In genomic region chr13:110392210-110392609, GRCm38 (mm10) we compare ENCODE assay signal across 9 mouse cellular contexts. TPM values are rescaled to one million over a fixed set of nuclear protein-coding genes. Genes with fewer than 3 reads are reported as not detected.
A peak's percentile ranks its signal among the peaks of the same experiment; 100 is the strongest.
DNase-seq lines count a peak whose midpoint lies in the region; ATAC-seq and TF ChIP-seq lines count a peak whose summit lies in the region.
"Had no signal": no experiment of that assay in that cellular context is flagged by ENCODE, and none has a peak within 500 bp of the region (broad histone marks: within the 10 kb centered on the region; RNA-seq: fewer than 3 reads in every experiment).

No protein-coding gene starts in this region.

- no peak overlapping the region for H3K27ac ChIP-seq in cerebellum, adult 2 months (ENCODE audit: insufficient read depth, low read length)
- no peak overlapping the region for H3K27ac ChIP-seq in liver, postnatal 0 days (ENCODE audit: low read depth)
- H3K27ac ChIP-seq: heart, embryonic 15.5 days had no signal

- no peak for TF ChIP-seq POLR2A in cerebellum, adult 2 months (IDR thresholded peaks at IDR 0.05; ENCODE audit: borderline replicate concordance, insufficient read depth, low read length)

- 14% methylated on average over 8 of the region's 8 CpGs for WGBS in cerebellum, adult 2 months
- 15% methylated on average over 8 of the region's 8 CpGs for WGBS in liver, postnatal 0 days (ENCODE audit: insufficient replicate concordance)

- H3K36me3 ChIP-seq in liver, postnatal 0 days (replicated peaks; ENCODE audit: insufficient read depth, low read length), result no peaks in the 10 kb centered on the region
- H3K36me3 ChIP-seq: heart, embryonic 15.5 days had no signal

- peaks cover 4% of the 10 kb centered on the region; the same call in 1 of the 2 replicates for H3K9me3 ChIP-seq in liver, postnatal 0 days (ENCODE audit: low read length)
- H3K9me3 ChIP-seq: heart, embryonic 15.5 days had no signal

- no peaks in the 10 kb centered on the region for H3K27me3 ChIP-seq in cerebellum, adult 2 months (ENCODE audit: control insufficient read depth, insufficient read depth, low read length)
- H3K27me3 ChIP-seq in liver, postnatal 0 days (ENCODE audit: insufficient read depth, low read length), result peaks cover 8% of the 10 kb centered on the region; the same call in 1 of the 2 replicates
- H3K27me3 ChIP-seq: heart, embryonic 15.5 days had no signal

- H3K9ac ChIP-seq in liver, postnatal 0 days (replicated peaks), result no peak overlapping the region
- H3K9ac ChIP-seq: heart, embryonic 15.5 days had no signal

- no peak for ATAC-seq in frontal cortex, adult (ENCODE audit: low TSS enrichment)
- ATAC-seq in liver, postnatal 0 days, result no peak

- H3K4me3 ChIP-seq in cerebellum, adult 2 months (replicated peaks; ENCODE audit: insufficient read depth, low read depth, low read length), result no peak overlapping the region
- H3K4me3 ChIP-seq in liver, postnatal 0 days (ENCODE audit: low read depth, low read length), result no peak overlapping the region
- H3K4me3 ChIP-seq: heart, embryonic 15.5 days had no signal

- H3K4me2 ChIP-seq in liver, postnatal 0 days (ENCODE audit: low read depth, low read length), result no peak overlapping the region
- H3K4me2 ChIP-seq: heart, embryonic 15.5 days had no signal

- H3K4me1 ChIP-seq in cerebellum, adult 2 months (ENCODE audit: control insufficient read depth, insufficient read depth, low read length), result 0 out of 2 replicates have a peak, but pooled peaks cover 2% of the 10 kb centered on the region
- no peaks in the 10 kb centered on the region for H3K4me1 ChIP-seq in liver, postnatal 0 days (ENCODE audit: insufficient read depth)

- no peak for TF ChIP-seq EP300 in liver, postnatal 0 days (IDR thresholded peaks at IDR 0.05; ENCODE audit: low read depth)

- peak; percentile 39; the same call in 1 of the 2 replicates for TF ChIP-seq CTCF in cerebellum, adult 2 months (IDR thresholded peaks at IDR 0.05; ENCODE audit: borderline replicate concordance, insufficient read depth, low read depth, low read length)
- peak; percentile 76 for TF ChIP-seq CTCF in liver, postnatal 0 days (IDR thresholded peaks at IDR 0.05; ENCODE audit: low read depth)

- peak; percentile 22 to 69 for DNase-seq in frontal cortex, postnatal 14 days (ENCODE audit: low spot score in 2 of 2)
- peak; percentile 79 for DNase-seq in right cerebral cortex, adult 18-20 months
- no peak for DNase-seq in right cerebral cortex, postnatal 36 days (ENCODE audit: low spot score in 2 of 2)
- DNase-seq in cerebellum, adult 2 months, result peak; percentile 51 to 53
- DNase-seq in heart, postnatal 4 days, result peak; percentile 81
- peak; percentile 55 for DNase-seq in liver, postnatal 0 days
- peak; percentile 21 to 60 for DNase-seq in spleen, postnatal 10 days (ENCODE audit: low spot score in 2 of 2)

RNA-seq across cellular contexts. Expression of gene Plk2, which starts 2.6 kb away (rescaled TPM):
- polyA plus RNA-seq in cerebellum, adult 2 months (2012; rRNA removed), result 15.6 and 16.6 TPM in 2 replicates
- total RNA-seq in heart, postnatal 4 days (2021), result 100 to 1,000 TPM; 101 to 112 TPM
- polyA plus RNA-seq in liver, postnatal 0 days (2015; fragmentation: Nextera tagmentation; extraction: Ambion mirVana), result 8.4 and 9.6 TPM in 2 replicates

RNA-seq across cellular contexts. Expression of gene Gapt, which starts 35.2 kb away (rescaled TPM):
- not detected in 2 replicates for polyA plus RNA-seq in cerebellum, adult 2 months (2012; rRNA removed)
- under 1 TPM in 1 of 2 experiments, not detected in 1; 0.11 TPM for total RNA-seq in heart, postnatal 4 days (2021)
- 3.5 and 3.6 TPM in 2 replicates for polyA plus RNA-seq in liver, postnatal 0 days (2015; fragmentation: Nextera tagmentation; extraction: Ambion mirVana)

Comparison
In these comparisons a context has a peak if more than half of its experiments do, and no peak if none do; other contexts are left out.
1. DNase-seq: peak in frontal cortex, postnatal 14 days (2 of 2), right cerebral cortex, adult 18-20 months (single experiment), cerebellum, adult 2 months (2 of 2), heart, postnatal 4 days (single experiment), liver, postnatal 0 days (single experiment) and spleen, postnatal 10 days (2 of 2); none in right cerebral cortex, postnatal 36 days (0 of 2).